Mouse (Mus musculus) MEL (cell line): ENCODE results near the gene Fam107b.

Source experiments
- CTCF ChIP-seq, 3 experiments: IDR thresholded peaks in 2 of 3; conservative IDR thresholded peaks in 1 of 3; 2 replicates each; pipeline ENCODE4 v1.5.1; 2011 to 2012; ENCODE audit warnings: low read length in 3 of 3, low read depth in 2 of 3, mild to moderate bottlenecking in 2 of 3, improper control_type of control experiment in 1 of 3, inconsistent platforms in 1 of 3, mixed read lengths in 1 of 3, moderate library complexity in 1 of 3; ENCODE audit not compliant: control insufficient read depth in 1 of 3, insufficient read depth in 1 of 3, poor library complexity in 1 of 3, severe bottlenecking in 1 of 3
- GATA1 ChIP-seq: IDR thresholded peaks from 2 replicates; pipeline ENCODE4 v1.6.1; 2011; ENCODE audit warnings: low read depth, low read length, improper control_type of control experiment
- NRF1 ChIP-seq: IDR thresholded peaks from 2 replicates; pipeline ENCODE4 v1.6.1; 2014; ENCODE audit warnings: low read depth, mild to moderate bottlenecking, inconsistent platforms, low read length, improper control_type of control experiment, moderate library complexity; ENCODE audit not compliant: poor library complexity, insufficient read depth, severe bottlenecking
- POLR2A ChIP-seq, 2 experiments: IDR thresholded peaks; 2 replicates each; pipeline ENCODE4 v1.6.1; 2011 to 2012; ENCODE audit warnings: low read length in 2 of 2, mild to moderate bottlenecking in 2 of 2, control low read depth in 1 of 2, improper control_type of control experiment in 1 of 2, low read depth in 1 of 2, moderate library complexity in 1 of 2; ENCODE audit not compliant: control insufficient read depth in 1 of 2, insufficient read depth in 1 of 2, poor library complexity in 1 of 2
- POLR2AphosphoS5 ChIP-seq: IDR thresholded peaks from 2 replicates; pipeline ENCODE4 v1.6.1; 2012; ENCODE audit warnings: low read depth, borderline replicate concordance, mild to moderate bottlenecking, inconsistent platforms, low read length, moderate library complexity, mixed read lengths
- ZC3H11A ChIP-seq: IDR thresholded peaks from 2 replicates; pipeline ENCODE4 v1.6.1; 2012; ENCODE audit warnings: low read depth, mild to moderate bottlenecking, inconsistent platforms, low read length, improper control_type of control experiment

GRCm38 (mm10) chr2:3690221-3690620, 119.9 kb downstream of the Fam107b start:
- TF ChIP-seq CTCF (IDR thresholded peaks at IDR 0.05 in 2 of 3, conservative IDR thresholded peaks at IDR 0.05 in 1 of 3; ENCODE audit: control insufficient read depth in 1 of 3, insufficient read depth in 1 of 3, low read depth in 2 of 3, low read length in 3 of 3, poor library complexity in 1 of 3, severe bottlenecking in 1 of 3) (no peak), ZC3H11A (no peak), POLR2AphosphoS5 (no peak), POLR2A (IDR thresholded peaks at IDR 0.05; ENCODE audit: control insufficient read depth in 1 of 2, insufficient read depth in 1 of 2, low read depth in 1 of 2, low read length in 2 of 2, poor library complexity in 1 of 2) (no peak), NRF1 (no peak), GATA1 (no peak)
